Mouse (Mus musculus) hindbrain, postnatal 0 days (tissue): ENCODE measurements around the gene Tnni3k. TPM values are rescaled to one million over a fixed set of nuclear protein-coding genes. Genes with fewer than 3 reads are reported as not detected.

Source experiments
- ATAC-seq: fragments of 200-750 bp; cut with Nextera tagmentation; 2 replicates; pipeline ENCODE4 v1.8.0; 2017; ENCODE audit warnings: mild to moderate bottlenecking, moderate TSS enrichment, moderate library complexity
- DNase-seq: peaks from one replicate; pipeline ENCODE4 v3.0.0-alpha.2; 2015; ENCODE audit warnings: low spot score
- H3K27ac ChIP-seq: fragments of 300-500 bp; sonication (generic); 2 replicates; pipeline ENCODE4 v1.5.1; 2014; ENCODE audit warnings: mild to moderate bottlenecking
- H3K27me3 ChIP-seq: fragments of 300-500 bp; sonication (generic); 2 replicates; pipeline ENCODE4 v1.6.1; 2014; ENCODE audit warnings: low read length, mixed read lengths; ENCODE audit not compliant: insufficient read depth
- H3K36me3 ChIP-seq: fragments of 300-500 bp; sonication (generic); 2 replicates; pipeline ENCODE4 v1.6.1; 2014; ENCODE audit warnings: low read length, mixed read lengths; ENCODE audit not compliant: insufficient read depth
- H3K4me1 ChIP-seq: fragments of 300-500 bp; sonication (generic); 2 replicates; pipeline ENCODE4 v1.6.1; 2014; ENCODE audit warnings: antibody characterized with exemption, low read length, mixed read lengths; ENCODE audit not compliant: insufficient read depth
- H3K4me2 ChIP-seq: fragments of 300-500 bp; sonication (generic); 2 replicates; pipeline ENCODE4 v1.6.1; 2014; ENCODE audit warnings: low read depth, mild to moderate bottlenecking, low read length, moderate library complexity, mixed read lengths
- H3K4me3 ChIP-seq: fragments of 300-500 bp; sonication (generic); 2 replicates; pipeline ENCODE4 v1.5.1; 2014; ENCODE audit warnings: low read length
- H3K9ac ChIP-seq: fragments of 300-500 bp; sonication (generic); replicated peaks from 2 replicates; pipeline ENCODE4 v1.6.1; 2014; ENCODE audit warnings: mild to moderate bottlenecking, low read length, moderate library complexity, mixed read lengths
- H3K9me3 ChIP-seq: fragments of 300-500 bp; sonication (generic); 2 replicates; pipeline ENCODE4 v1.6.1; 2016; ENCODE audit warnings: low read length, mixed read lengths
- CTCF ChIP-seq: IDR thresholded peaks from 2 replicates; pipeline ENCODE4 v1.5.1; 2016; ENCODE audit warnings: antibody characterized with exemption, control low read depth, low read depth
- WGBS: fragments of 180-500 bp; shearing (Covaris S2); extraction: QIAGEN DNeasy Blood & Tissue Kit; methylation state at CpG from one replicate; pipeline ENCODE4 v1.1.7; 2014; 5-methylcytosine and 5-hydroxymethylcytosine counted together
- polyA plus RNA-seq: library from polyadenylated mRNA; unstranded; fragments of >200 nt; fragmentation: Nextera tagmentation; extraction: Ambion mirVana; gene quantifications from 2 replicates; pipeline ENCODE4 v1.2.1, GENCODE M21; 2015
- total RNA-seq: library from RNA; depleted of rRNA; stranded (reverse); fragments of >200 nt; gene quantifications from 2 replicates; pipeline ENCODE4 v1.2.3, GENCODE M21; 2014; rRNA removed

The Tnni3k gene
- total RNA-seq (not detected in 2 replicates), polyA plus RNA-seq (0.05 and 0.13 TPM in 2 replicates)

DNA sequence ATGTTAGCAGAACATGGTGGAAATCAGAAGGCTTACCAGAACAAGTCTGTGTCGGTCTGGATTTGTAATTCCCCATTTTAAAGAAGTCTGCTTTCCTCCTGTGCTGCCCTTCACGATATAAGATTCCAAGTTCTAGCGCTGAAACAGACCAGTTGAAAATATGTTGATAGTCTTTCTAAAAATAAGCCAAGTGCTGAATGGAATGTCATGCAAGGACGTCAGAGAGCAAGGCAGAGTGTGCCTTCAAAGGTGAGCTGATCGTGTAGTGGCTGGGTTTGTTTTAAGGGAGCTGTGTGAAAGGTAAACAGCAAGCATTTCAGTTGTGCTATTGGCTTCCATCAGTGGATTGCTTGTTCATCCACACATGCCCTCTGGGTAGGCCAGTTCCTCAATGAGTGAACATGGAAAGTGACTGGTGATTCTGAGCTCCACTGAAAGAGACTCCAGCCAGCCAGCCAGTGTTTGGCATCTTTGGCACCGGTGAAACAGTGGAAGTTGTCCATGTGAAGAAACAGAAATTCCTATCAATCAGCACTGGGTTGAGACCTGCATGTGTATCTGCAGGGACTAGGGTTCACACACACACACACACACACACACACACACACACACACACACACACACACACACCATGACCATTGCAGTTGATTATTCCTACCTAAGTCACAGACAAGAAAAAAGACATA is at the start of gene Tnni3k:
Gene Tnni3k (minus strand): TSS at position 177 of the 686 bp plus-strand sequence.
- no peaks in the 10 kb centered on the region for H3K4me1 ChIP-seq
- H3K27ac ChIP-seq: no peak within 1 kb of the TSS
- 75% methylated on average over 6 of the region's 6 CpGs for WGBS
- no peak for TF ChIP-seq CTCF
- DNase-seq: no peak
- ATAC-seq: no peak
- no peaks in the 10 kb centered on the region for H3K36me3 ChIP-seq
- no peaks in the 10 kb centered on the region for H3K9me3 ChIP-seq
- no peak within 1 kb of the TSS for H3K9ac ChIP-seq
- H3K4me3 ChIP-seq: no peak within 1 kb of the TSS
- no peaks in the 10 kb centered on the region for H3K27me3 ChIP-seq
- no peak within 1 kb of the TSS for H3K4me2 ChIP-seq

DNA sequence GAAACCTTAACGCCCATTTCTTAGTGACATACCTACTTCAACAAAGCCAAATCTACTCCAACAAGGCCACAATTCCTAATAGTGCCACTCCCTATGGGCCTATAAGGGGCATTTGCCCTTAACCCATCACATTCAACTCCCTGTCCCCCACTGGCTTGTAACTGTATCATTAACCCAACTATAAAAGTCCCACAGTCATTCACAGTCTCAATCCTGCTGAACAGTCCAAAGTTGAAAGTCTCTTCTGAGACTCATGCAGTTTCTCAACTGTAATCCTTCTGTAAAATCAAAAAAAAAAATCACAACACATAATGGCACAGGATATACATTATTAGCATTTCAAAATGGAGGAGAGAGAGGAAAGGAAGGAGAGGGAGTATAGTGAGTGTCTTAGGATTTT is 44.1 kb upstream of the Tnni3k start:
- ATAC-seq: no peak

DNA sequence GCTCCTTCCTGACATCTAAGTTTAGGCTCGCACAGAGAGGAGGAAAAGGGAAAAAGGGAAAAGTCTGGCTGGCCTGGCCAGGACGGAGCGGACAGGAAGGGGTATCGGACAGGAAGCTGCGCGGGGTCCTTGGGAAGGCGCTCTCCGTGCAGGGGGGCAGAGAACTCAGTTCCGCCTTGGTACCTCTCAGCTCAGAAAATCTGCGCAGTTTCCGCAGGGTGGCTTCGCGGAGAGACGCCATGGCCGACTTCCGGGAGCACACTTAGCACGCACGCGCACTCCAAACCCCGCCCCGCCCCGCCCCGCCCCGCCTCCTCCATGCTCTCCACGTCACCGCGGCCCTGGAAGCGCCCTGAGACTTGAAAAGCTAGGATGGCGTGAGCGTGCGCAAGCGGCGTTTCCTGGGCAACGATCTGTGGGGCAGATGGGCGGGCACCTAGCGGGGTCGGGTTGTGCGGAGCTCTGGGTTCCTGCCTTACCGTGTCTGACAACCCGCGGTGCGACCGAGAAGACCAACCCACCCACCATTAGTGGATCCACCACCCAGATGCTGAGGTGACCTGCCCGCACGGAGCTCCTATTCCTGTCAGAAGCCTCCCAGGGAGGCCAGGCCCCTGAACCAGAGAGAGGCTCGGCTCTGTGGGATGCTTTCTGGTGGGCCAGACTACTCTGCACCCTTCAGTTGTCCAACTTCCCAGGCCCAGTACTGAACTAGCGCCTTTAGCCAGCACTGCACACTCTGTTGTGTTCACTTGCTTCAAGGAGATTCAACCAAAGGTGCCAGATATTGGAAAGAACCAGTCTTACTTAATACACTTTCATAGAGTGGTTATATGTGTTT is 38.1 kb upstream of the Tnni3k start, which contains the start of the genes Fpgt and Lrriq3:
Gene Fpgt (minus strand): TSS at position 288 of the 841 bp plus-strand sequence.
Gene Lrriq3 (plus strand): TSS at position 319 of the 841 bp plus-strand sequence.
- Histone ChIP-seq H3K9ac (peak within 1 kb of the TSS; percentile 67), H3K4me3 (peak within 1 kb of the TSS; percentile 69), H3K4me1 (peaks cover 5% of the 10 kb centered on the region; the same call in 1 of the 2 replicates), H3K9me3 (no peaks in the 10 kb centered on the region), H3K27ac (peak within 1 kb of the TSS; percentile 88), H3K4me2 (peak within 1 kb of the TSS; percentile 83), H3K27me3 (no peaks in the 10 kb centered on the region), H3K36me3 (no peaks in the 10 kb centered on the region)
- under 1% methylated on average over 47 of the region's 47 CpGs for WGBS
- TF ChIP-seq CTCF: peak; percentile 34
- peak; percentile 97 for DNase-seq
- peak; percentile 100 for ATAC-seq

More for the DNA sequence above, 44.1 kb upstream of the Tnni3k start:
- Histone ChIP-seq H3K4me1 (no peaks in the 10 kb centered on the region), H3K27me3 (no peaks in the 10 kb centered on the region), H3K4me2 (no peak overlapping the region), H3K27ac (no peak overlapping the region), H3K9me3 (no peaks in the 10 kb centered on the region), H3K9ac (no peak overlapping the region), H3K36me3 (no peaks in the 10 kb centered on the region), H3K4me3 (no peak overlapping the region)
- no peak for DNase-seq
- WGBS: 89% methylated on average over 1 of the region's 1 CpGs
- TF ChIP-seq CTCF: no peak

DNA sequence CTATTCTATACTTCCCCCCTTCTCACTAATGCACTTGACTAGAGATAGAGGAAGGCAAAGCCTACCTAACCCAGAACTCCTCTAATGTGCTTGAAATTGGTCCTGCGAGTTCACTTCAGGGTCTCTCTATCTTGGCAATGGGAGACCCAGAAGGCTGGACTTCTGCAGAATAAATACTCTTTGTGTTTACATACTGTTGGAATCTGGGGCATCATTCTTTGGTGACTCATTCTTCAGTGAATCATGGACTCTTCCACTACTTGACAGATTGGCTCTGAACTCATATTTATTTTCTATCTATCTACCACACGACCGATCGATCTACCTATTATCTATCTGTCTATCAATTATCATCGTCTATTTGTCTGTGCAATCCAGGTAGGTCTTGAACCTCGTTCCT is 36.9 kb upstream of the Tnni3k start:
- Histone ChIP-seq H3K27me3 (no peaks in the 10 kb centered on the region), H3K4me2 (peak overlapping the region; percentile 83), H3K4me3 (peak overlapping the region; percentile 69), H3K9ac (no peak overlapping the region), H3K9me3 (no peaks in the 10 kb centered on the region), H3K27ac (no peak overlapping the region), H3K36me3 (peaks cover 8% of the 10 kb centered on the region), H3K4me1 (peaks cover 5% of the 10 kb centered on the region; the same call in 1 of the 2 replicates)
- DNase-seq: no peak
- no peak for ATAC-seq
- no peak for TF ChIP-seq CTCF
- WGBS: 98% methylated on average over 6 of the region's 6 CpGs

DNA sequence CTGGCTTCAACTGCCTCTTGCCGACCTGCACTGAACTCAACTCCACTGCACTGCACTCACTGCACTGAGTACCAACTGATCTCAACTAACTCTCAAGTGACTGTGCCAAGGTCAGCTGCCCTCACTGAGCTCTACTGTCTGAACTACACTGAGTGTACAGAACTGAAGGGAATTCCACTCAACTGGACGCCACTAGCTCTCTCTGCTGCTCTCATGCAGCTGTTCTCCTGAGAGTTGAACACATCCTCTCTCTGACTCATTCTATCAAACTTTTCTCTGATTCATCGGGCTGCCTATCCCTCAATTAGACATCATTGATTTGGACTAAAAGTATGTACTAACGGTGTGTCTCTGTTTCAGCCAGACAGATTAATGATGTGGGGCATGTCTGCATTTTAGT is 22.7 kb upstream of the Tnni3k start:
- H3K27ac ChIP-seq: no peak overlapping the region

DNA sequence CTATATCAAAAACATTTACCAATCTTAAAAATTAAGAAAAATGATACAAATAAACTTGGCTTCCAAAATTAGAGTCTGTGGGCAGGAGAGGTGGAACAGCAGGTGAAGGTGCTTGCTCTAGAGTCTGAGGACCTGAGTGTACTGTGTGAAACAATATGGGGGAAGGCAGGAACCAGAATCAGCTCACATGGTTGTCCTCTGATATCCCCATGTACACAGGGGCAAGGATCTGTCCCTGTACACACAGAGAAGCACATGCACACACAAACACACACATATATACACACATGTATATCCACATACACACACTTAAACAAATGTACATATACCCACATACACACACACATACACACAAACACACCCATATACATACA is 4.2 kb upstream of the Tnni3k start:
- H3K36me3 ChIP-seq: no peaks in the 10 kb centered on the region
- no peak overlapping the region for H3K4me3 ChIP-seq
- H3K4me2 ChIP-seq: no peak overlapping the region
- DNase-seq (no peak), ATAC-seq (no peak)
- no peak overlapping the region for H3K9ac ChIP-seq
- H3K9me3 ChIP-seq: no peaks in the 10 kb centered on the region
- H3K27ac ChIP-seq: no peak overlapping the region
- no peak for TF ChIP-seq CTCF
- H3K4me1 ChIP-seq: no peaks in the 10 kb centered on the region
- no peaks in the 10 kb centered on the region for H3K27me3 ChIP-seq

More for the DNA sequence above, 22.7 kb upstream of the Tnni3k start:
- 84% methylated on average over 4 of the region's 4 CpGs for WGBS
- Histone ChIP-seq H3K4me3 (no peak overlapping the region), H3K27me3 (no peaks in the 10 kb centered on the region), H3K9ac (no peak overlapping the region), H3K9me3 (no peaks in the 10 kb centered on the region), H3K36me3 (no peaks in the 10 kb centered on the region), H3K4me1 (no peaks in the 10 kb centered on the region), H3K4me2 (no peak overlapping the region)
- no peak for ATAC-seq
- TF ChIP-seq CTCF: no peak
- DNase-seq: no peak
